Mouse (Mus musculus) spleen, adult 2 months (tissue): Measurements from ENCODE around the gene Macrod2. TPM values are rescaled to one million over a fixed set of nuclear protein-coding genes. Genes with fewer than 3 reads are reported as not detected.

ENCODE experiments used
- DNase-seq, 2 experiments: peaks; one replicate each; pipeline versions ENCODE4 v3.0.0 to v3.0.0-alpha.2; 2012 to 2021; ENCODE audit warnings: low spot score in 2 of 2, low read depth in 1 of 2
- H3K27ac ChIP-seq: fragments of 200-500 bp; 2 replicates; pipeline ENCODE4 v1.5.1; 2012; ENCODE audit warnings: low read length, inconsistent platforms; ENCODE audit not compliant: insufficient read depth
- H3K27me3 ChIP-seq: fragments of 200-500 bp; 2 replicates; pipeline ENCODE4 v1.6.1; 2012; ENCODE audit warnings: mild to moderate bottlenecking, moderate library complexity, low read length, inconsistent platforms; ENCODE audit not compliant: control insufficient read depth, insufficient read depth
- H3K36me3 ChIP-seq: fragments of 200-500 bp; 2 replicates; pipeline ENCODE4 v1.6.1; 2012; ENCODE audit warnings: mild to moderate bottlenecking, low read length, inconsistent platforms; ENCODE audit not compliant: control insufficient read depth, insufficient read depth
- H3K4me1 ChIP-seq: fragments of 200-500 bp; 2 replicates; pipeline ENCODE4 v1.6.1; 2011; ENCODE audit warnings: inconsistent platforms; ENCODE audit not compliant: control insufficient read depth, insufficient read depth, insufficient read length
- H3K4me3 ChIP-seq: fragments of 200-500 bp; 2 replicates; pipeline ENCODE4 v1.5.1; 2011; ENCODE audit warnings: mild to moderate bottlenecking, inconsistent platforms; ENCODE audit not compliant: insufficient read depth, insufficient read length; ENCODE audit errors: extremely low read depth
- CTCF ChIP-seq: fragments of 200-500 bp; IDR thresholded peaks from 2 replicates; pipeline ENCODE4 v1.5.1; 2011; ENCODE audit warnings: mild to moderate bottlenecking, inconsistent platforms; ENCODE audit not compliant: insufficient read depth, insufficient read length, insufficient replicate concordance; ENCODE audit errors: extremely low read depth
- POLR2A ChIP-seq: fragments of 200-500 bp; IDR thresholded peaks from 2 replicates; pipeline ENCODE4 v1.6.1; 2011; ENCODE audit warnings: low read depth, low read length, inconsistent platforms
- WGBS: fragments of 180-500 bp; shearing (Covaris S2); methylation state at CpG from one replicate; pipeline ENCODE4 v1.1.7; 2018; 5-methylcytosine and 5-hydroxymethylcytosine counted together
- polyA plus RNA-seq: library from polyadenylated mRNA; depleted of rRNA; stranded (reverse); fragments of >200 nt; gene quantifications from 2 replicates; pipeline ENCODE4 v1.2.3, GENCODE M21; 2012

The Macrod2 gene
- polyA plus RNA-seq, 1 experiment = 2.2 TPM

DNA sequence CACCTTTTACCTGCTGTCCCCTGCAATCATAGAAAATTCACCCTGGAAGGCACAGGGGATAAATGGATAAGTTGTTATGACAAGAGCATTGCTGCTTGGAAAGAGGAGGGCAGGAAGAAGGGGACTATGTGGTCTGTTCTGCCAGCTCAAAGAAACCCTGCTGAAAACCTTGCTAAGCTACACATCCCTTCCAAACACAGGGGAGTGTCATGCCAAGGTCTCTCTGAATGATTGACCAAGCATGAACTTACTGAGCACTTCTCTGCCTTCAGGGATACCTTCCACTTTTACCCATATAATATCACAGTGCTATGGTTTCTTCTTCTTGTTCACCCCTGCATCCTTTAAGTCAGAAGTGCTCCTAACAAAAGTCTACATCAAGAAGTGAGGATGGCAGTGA is 1502.8 kb downstream of the Macrod2 start:
- Histone ChIP-seq H3K4me3 (no peak overlapping the region), H3K27me3 (no peaks in the 10 kb centered on the region), H3K4me1 (no peaks in the 10 kb centered on the region), H3K27ac (no peak overlapping the region), H3K36me3 (no peaks in the 10 kb centered on the region)
- no peak for DNase-seq
- no peak for TF ChIP-seq CTCF
- TF ChIP-seq POLR2A = no peak

DNA sequence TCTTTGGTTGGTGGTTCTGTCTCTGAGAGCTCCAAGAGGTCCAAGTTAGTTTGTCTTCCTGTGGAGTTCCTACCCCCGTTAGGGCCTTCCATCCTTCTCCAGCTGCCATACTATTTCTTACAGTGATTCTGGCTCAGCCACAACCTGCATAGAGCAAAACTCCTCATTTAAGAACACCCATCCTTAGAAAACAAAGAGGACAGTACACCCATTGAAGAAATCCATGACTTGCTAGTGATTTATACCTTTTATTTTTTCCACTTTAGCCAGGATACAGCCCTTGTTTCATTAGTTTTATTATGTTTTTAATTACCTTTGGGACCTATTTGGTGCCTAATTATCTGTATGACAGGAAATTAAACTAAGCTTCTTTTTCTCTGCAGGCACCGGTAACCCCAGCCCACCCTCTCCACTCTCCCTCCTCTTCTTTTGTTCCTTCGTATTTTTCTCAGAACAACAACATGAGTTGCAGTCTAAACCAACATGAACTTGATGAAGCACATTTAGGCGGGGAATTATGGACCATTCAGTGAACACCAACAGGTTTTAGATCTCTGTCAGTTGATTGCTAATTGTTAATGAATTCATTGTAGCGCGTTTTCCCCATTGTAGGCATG is 1516.8 kb downstream of the Macrod2 start:
- no peak overlapping the region for H3K27ac ChIP-seq
- 81% methylated on average over 6 of the region's 6 CpGs for WGBS
- no peak for DNase-seq
- H3K27me3 ChIP-seq = no peaks in the 10 kb centered on the region
- no peaks in the 10 kb centered on the region for H3K4me1 ChIP-seq
- no peak overlapping the region for H3K4me3 ChIP-seq
- no peaks in the 10 kb centered on the region for H3K36me3 ChIP-seq
- TF ChIP-seq CTCF (no peak), POLR2A (no peak)

DNA sequence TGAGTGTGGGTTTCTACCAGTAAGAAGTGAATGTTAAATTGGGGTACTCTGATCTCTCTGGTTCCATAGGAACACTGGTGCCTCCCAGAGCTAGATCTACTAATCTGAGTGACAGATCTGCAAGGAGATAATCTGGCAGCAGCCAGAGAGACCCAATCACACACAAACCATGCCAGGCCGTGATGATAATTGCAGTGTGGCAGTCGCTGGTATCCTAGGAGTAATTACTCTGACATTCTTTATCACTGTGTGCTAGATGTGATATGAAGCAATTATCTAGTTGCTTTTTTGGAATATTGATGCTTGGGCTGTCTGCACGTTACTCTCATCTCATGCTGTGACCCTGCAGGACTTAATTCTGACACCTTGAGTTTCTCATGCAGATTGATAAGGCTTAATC is 1518.4 kb downstream of the Macrod2 start:
- H3K27ac ChIP-seq = no peak overlapping the region
- TF ChIP-seq POLR2A = no peak
- no peak for TF ChIP-seq CTCF
- WGBS = 78% methylated on average over 3 of the region's 3 CpGs
- H3K27me3 ChIP-seq = no peaks in the 10 kb centered on the region
- no peaks in the 10 kb centered on the region for H3K36me3 ChIP-seq
- no peak for DNase-seq
- H3K4me1 ChIP-seq = no peaks in the 10 kb centered on the region
- no peak overlapping the region for H3K4me3 ChIP-seq

DNA sequence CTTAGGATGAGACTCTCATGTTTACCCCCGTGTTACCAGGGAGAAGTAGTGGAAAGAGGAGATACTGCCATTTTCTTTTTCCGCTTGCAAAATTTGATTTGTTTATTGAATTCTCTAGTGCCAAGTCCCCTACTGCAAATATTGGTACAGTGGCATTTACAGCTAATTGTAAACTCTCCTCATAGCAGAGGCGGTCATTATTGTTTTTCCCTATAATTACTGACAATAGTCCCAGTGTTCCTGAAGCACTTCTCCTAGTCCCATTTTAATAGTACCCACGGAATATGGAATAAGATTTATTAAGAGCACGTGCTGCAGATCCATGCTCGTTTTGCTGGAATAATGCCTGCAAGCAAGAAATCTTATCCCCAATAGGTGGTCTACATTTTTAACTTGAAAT is 1518.8 kb downstream of the Macrod2 start:
- no peak overlapping the region for H3K4me3 ChIP-seq
- H3K4me1 ChIP-seq = no peaks in the 10 kb centered on the region
- WGBS = 85% methylated on average over 6 of the region's 6 CpGs
- H3K27ac ChIP-seq = no peak overlapping the region
- no peaks in the 10 kb centered on the region for H3K27me3 ChIP-seq
- TF ChIP-seq POLR2A (no peak), CTCF (no peak)
- DNase-seq = no peak
- H3K36me3 ChIP-seq = no peaks in the 10 kb centered on the region

DNA sequence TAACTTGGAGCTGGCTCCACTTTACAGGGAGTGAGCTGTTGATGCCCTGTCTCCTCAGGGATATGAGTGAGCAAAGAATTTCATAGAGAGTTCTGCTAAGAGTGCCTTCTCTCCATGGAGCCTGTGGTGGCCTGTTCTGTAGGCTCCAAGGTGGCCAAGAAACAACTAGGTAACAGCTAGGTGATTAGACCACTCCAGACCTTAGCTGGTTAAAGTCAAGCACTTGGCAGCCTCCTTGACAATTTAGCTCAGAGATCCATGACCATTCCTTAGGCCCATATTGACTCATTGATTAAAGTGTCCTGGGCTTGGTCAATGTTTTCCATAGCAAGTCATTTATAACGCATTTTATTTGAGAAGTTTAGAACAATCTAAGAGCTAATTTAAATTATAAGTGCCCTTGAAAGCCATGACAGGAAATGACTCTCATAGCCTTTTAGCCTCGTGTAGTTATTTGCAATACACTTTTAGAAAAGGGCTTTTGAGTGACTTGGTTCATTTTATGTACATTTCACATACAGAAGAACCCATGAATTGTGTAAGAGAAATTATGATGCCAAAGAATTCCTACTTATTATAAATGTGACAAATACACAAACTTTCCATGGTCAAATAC is 1525.4 kb downstream of the Macrod2 start:
- H3K4me1 ChIP-seq = no peaks in the 10 kb centered on the region
- H3K4me3 ChIP-seq = no peak overlapping the region
- H3K27me3 ChIP-seq = no peaks in the 10 kb centered on the region
- 58% methylated on average over 2 of the region's 2 CpGs for WGBS
- H3K27ac ChIP-seq = no peak overlapping the region
- no peak for DNase-seq
- no peak for TF ChIP-seq CTCF
- no peak for TF ChIP-seq POLR2A
- no peaks in the 10 kb centered on the region for H3K36me3 ChIP-seq

DNA sequence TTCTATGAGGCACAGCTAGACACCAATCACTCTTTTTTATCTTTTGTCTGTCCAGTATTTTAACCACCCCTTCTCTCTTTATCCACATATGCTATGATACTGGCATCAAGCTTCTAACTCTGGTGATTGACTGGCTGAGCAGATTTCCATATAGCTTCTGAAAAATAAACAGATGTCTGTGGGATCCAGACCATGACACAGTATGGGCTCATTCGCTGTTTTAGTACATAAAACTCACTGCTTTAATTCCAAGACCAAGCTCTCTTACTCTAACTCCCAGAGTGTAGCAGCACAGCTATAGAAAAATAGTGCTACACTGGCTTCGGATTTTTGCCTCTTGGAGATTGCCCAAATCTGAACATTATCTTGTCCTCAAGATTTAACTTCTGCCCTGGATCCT is 1540.0 kb downstream of the Macrod2 start:
- H3K4me3 ChIP-seq = no peak overlapping the region
- H3K27me3 ChIP-seq = no peaks in the 10 kb centered on the region
- no peaks in the 10 kb centered on the region for H3K4me1 ChIP-seq
- DNase-seq = no peak
- no peaks in the 10 kb centered on the region for H3K36me3 ChIP-seq
- H3K27ac ChIP-seq = no peak overlapping the region
- WGBS = 79% methylated on average over 2 of the region's 2 CpGs
- TF ChIP-seq POLR2A (no peak), CTCF (no peak)

DNA sequence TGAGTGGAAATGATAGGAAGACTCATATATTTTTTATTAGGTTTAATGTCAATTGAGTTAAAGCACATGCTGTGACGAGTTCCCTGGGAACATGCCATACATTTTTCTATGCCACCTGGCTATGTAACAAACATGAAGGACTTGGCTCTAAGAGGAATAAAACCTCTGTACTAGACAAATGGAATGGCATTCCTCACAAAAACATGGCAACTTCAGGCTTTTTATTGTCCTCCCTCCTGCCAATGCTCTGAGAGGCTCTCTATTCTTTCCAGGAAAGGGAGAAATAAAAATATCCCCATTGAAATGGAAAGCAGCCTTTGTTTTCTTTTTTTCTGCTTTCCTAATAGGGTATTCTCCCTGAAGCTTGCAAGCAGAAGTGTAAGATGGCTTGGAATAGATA is 1559.7 kb downstream of the Macrod2 start:
- WGBS = 82% methylated on average over 1 of the region's 1 CpGs
- no peak for DNase-seq
- Histone ChIP-seq H3K27ac (no peak overlapping the region), H3K4me1 (no peaks in the 10 kb centered on the region), H3K4me3 (no peak overlapping the region), H3K36me3 (no peaks in the 10 kb centered on the region), H3K27me3 (no peaks in the 10 kb centered on the region)
- TF ChIP-seq CTCF (no peak), POLR2A (no peak)
